Mouse (Mus musculus) B cell, adult 62 days (primary cell): ENCODE measurements around the gene Vmn1r126. TPM values are rescaled to one million over a fixed set of nuclear protein-coding genes. Genes with fewer than 3 reads are reported as not detected.

ENCODE experiments used
- total RNA-seq: library from RNA; stranded (reverse); gene quantifications from 4 replicates; pipeline ENCODE4 v1.2.4, GENCODE M21; 2023

Gene Vmn1r126
- not detected in 4 replicates for total RNA-seq

GRCm38 (mm10) chr7:21301367-21301766, at the start of gene Vmn1r126:
TSS of gene Vmn1r126 (minus strand) at chr7:21301467.

GRCm38 (mm10) chr7:21349073-21349472, 47.8 kb upstream of the Vmn1r126 start, which contains the start of gene Vmn1r128:
TSS of gene Vmn1r128 (plus strand) at chr7:21349373.

GRCm38 (mm10) chr7:21319761-21320160, 18.5 kb upstream of the Vmn1r126 start, which contains the start of gene Vmn1r127:
TSS of gene Vmn1r127 (minus strand) at chr7:21319861.

GRCm38 (mm10) chr7:21271879-21272278, 29.4 kb downstream of the Vmn1r126 start, which contains the start of gene Vmn1r125:
TSS of gene Vmn1r125 (plus strand) at chr7:21272179.

GRCm38 (mm10) chr7:21260517-21260916, 40.8 kb downstream of the Vmn1r126 start, which contains the start of gene Vmn1r124:
TSS of gene Vmn1r124 (minus strand) at chr7:21260617.

Other genes starting within 250 kb of the Vmn1r126 start
- gene Vmn1r120, start 247.7 kb downstream of the Vmn1r126 start, total RNA-seq = not detected in 4 replicates
- gene Vmn1r121, start 203.0 kb downstream of the Vmn1r126 start, total RNA-seq = not detected in 4 replicates
- gene Vmn1r122, start 167.3 kb downstream of the Vmn1r126 start, total RNA-seq = not detected in 4 replicates
- not detected in 4 replicates for gene Vmn1r123, start 139.3 kb downstream of the Vmn1r126 start, total RNA-seq
- gene Gm5157, start 111.0 kb downstream of the Vmn1r126 start, total RNA-seq = not detected in 4 replicates
- gene Vmn1r124, start 40.9 kb downstream of the Vmn1r126 start, total RNA-seq = not detected in 4 replicates
- gene Vmn1r125, start 29.3 kb downstream of the Vmn1r126 start, total RNA-seq = not detected in 4 replicates
- not detected in 4 replicates for gene Vmn1r127, start 18.4 kb upstream of the Vmn1r126 start, total RNA-seq
- gene Vmn1r128, start 47.9 kb upstream of the Vmn1r126 start, total RNA-seq = not detected in 4 replicates
- gene Vmn1r129, start 59.8 kb upstream of the Vmn1r126 start, total RNA-seq = not detected in 4 replicates
- not detected in 4 replicates for gene Gm6882, start 131.3 kb upstream of the Vmn1r126 start, total RNA-seq
- not detected in 4 replicates for gene Vmn1r130, start 210.3 kb upstream of the Vmn1r126 start, total RNA-seq
- not detected in 4 replicates for gene Vmn1r131, start 244.6 kb upstream of the Vmn1r126 start, total RNA-seq